Mouse (Mus musculus) hindbrain, embryonic 13.5 days (tissue): ENCODE data around the gene Gm21958. TPM values are rescaled to one million over a fixed set of nuclear protein-coding genes. Genes with fewer than 3 reads are reported as not detected.

ENCODE experiments used
- ATAC-seq: fragments of 200-750 bp; cut with Nextera tagmentation; 2 replicates; pipeline ENCODE4 v1.8.0; 2017; ENCODE audit warnings: moderate TSS enrichment; ENCODE audit not compliant: low FRiP score
- H3K27ac ChIP-seq: fragments of 300-500 bp; sonication (generic); 2 replicates; pipeline ENCODE4 v1.5.1; 2015; ENCODE audit warnings: inconsistent platforms, mild to moderate bottlenecking, moderate library complexity
- H3K27me3 ChIP-seq: fragments of 300-500 bp; sonication (generic); 2 replicates; pipeline ENCODE4 v1.6.1; 2015; ENCODE audit warnings: mild to moderate bottlenecking, inconsistent platforms
- H3K36me3 ChIP-seq: fragments of 300-500 bp; sonication (generic); 2 replicates; pipeline ENCODE4 v1.6.1; 2015; ENCODE audit warnings: mild to moderate bottlenecking, inconsistent platforms
- H3K4me1 ChIP-seq: fragments of 300-500 bp; sonication (generic); replicated peaks from 2 replicates; pipeline ENCODE4 v1.6.1; 2015; ENCODE audit warnings: inconsistent platforms
- H3K4me2 ChIP-seq: fragments of 300-500 bp; sonication (generic); 2 replicates; pipeline ENCODE4 v1.6.1; 2015; ENCODE audit warnings: inconsistent platforms, mild to moderate bottlenecking, moderate library complexity
- H3K4me3 ChIP-seq: fragments of 300-500 bp; sonication (generic); 2 replicates; pipeline ENCODE4 v1.5.1; 2015; ENCODE audit warnings: mild to moderate bottlenecking, inconsistent platforms
- H3K9ac ChIP-seq: fragments of 300-500 bp; sonication (generic); 2 replicates; pipeline ENCODE4 v1.6.1; 2015; ENCODE audit warnings: mild to moderate bottlenecking, inconsistent platforms
- H3K9me3 ChIP-seq: fragments of 300-500 bp; sonication (generic); 2 replicates; pipeline ENCODE4 v1.6.1; 2016; ENCODE audit warnings: inconsistent platforms
- WGBS: fragments of 180-500 bp; shearing (Covaris S2); methylation state at CpG from one replicate; pipeline ENCODE4 v1.1.7; 2015; 5-methylcytosine and 5-hydroxymethylcytosine counted together
- polyA plus RNA-seq: library from polyadenylated mRNA; unstranded; fragments of >200 nt; fragmentation: Nextera tagmentation; extraction: Ambion mirVana; gene quantifications from 2 replicates; pipeline ENCODE4 v1.2.1, GENCODE M21; 2015

The Gm21958 gene
- polyA plus RNA-seq, 1 experiment from 2014 or later: 0.83 TPM

DNA sequence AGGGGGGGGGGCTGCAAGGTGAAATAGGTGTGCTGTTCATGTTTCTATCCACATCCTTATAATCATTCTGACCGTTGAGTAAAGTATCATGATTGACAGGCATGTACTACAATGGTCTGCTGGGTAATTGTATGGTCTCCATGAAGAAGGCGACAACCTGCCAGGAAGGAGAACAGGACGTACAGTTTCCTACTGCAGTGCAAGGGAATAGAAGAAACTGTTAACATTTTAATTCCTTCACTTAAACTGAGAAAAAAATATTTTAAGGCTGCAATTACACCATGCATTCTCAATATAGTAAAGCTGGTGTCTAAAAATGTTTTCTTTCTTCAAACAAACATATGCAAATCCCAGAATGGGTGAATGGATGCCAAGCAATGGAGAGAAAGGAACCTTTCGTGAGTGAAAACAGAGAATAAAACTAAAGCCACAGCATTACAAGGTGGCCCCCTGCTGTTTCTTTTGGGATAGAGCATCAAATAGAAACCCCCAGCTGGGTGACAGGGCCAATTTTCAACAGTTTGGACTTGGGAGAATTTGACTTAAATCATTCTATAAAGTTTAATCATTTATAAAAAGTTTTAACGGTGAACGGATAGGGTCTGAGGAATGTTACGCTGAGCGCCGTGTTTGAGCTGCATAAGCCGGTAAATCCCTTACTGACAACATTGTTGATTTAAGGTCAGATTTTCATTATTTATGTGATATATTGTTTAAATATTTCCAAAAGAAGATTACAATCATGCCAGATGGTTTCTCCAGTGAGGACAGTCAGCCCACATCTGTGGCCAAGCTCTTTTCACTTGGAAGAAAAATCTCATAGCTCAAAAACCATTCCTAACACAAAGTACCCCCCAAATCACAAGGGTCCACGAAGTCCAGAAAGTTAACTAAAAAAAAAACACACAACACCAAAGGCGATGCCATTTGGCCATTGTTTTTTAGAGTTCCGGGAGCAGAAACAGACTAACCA, 41.3 kb downstream of the Gm21958 start:
- no peaks in the 10 kb centered on the region for H3K9me3 ChIP-seq
- H3K4me3 ChIP-seq: no peak overlapping the region
- H3K27ac ChIP-seq: no peak overlapping the region
- no peak for ATAC-seq
- 71% methylated on average over 13 of the region's 13 CpGs for WGBS
- no peaks in the 10 kb centered on the region for H3K36me3 ChIP-seq
- H3K9ac ChIP-seq: no peak overlapping the region
- no peaks in the 10 kb centered on the region for H3K27me3 ChIP-seq
- no peak overlapping the region for H3K4me2 ChIP-seq
- no peaks in the 10 kb centered on the region for H3K4me1 ChIP-seq

DNA sequence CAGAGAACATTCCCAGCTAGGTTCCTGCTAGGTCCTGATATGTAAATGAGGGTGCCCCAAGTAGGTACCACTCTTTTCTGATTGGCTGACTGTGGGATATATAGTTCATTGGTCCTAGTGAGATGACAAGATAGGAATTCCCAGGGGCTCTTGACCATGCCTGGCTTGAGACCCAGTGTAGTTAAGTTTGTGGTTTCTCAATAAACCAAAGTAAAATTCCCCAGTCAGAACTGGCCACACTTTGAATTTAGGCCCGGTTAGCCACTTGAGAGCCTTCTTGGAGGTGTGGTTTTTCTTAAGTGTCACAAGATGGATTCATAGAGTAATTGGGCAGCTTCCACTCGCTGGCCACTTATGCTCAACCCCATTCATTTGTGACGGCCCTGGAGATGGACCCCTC, 42.0 kb downstream of the Gm21958 start:
- Histone ChIP-seq H3K9ac (no peak overlapping the region), H3K27ac (no peak overlapping the region), H3K4me3 (no peak overlapping the region), H3K4me1 (no peaks in the 10 kb centered on the region), H3K36me3 (no peaks in the 10 kb centered on the region), H3K27me3 (no peaks in the 10 kb centered on the region), H3K9me3 (no peaks in the 10 kb centered on the region), H3K4me2 (no peak overlapping the region)
- ATAC-seq: no peak
- 87% methylated on average over 3 of the region's 3 CpGs for WGBS

DNA sequence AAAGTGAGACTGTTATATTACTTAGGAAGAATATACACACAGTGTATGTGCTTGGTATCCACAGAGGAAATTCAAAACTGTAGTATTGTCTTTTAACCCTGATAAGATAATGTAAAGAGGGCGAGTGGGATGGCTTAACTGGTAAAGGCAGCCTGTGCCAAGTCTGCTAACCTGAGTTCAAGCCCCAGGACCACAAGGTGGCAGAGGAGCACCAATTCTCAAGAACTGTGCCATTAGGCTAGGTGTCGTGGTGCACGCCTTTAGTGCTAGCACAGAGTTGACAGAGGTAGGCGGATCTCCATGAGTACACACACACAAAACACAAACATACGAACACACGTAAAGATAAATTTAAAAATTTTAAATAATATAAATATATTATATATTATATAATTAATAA, 44.6 kb downstream of the Gm21958 start:
- H3K4me3 ChIP-seq: no peak overlapping the region
- no peaks in the 10 kb centered on the region for H3K4me1 ChIP-seq
- no peaks in the 10 kb centered on the region for H3K9me3 ChIP-seq
- no peak overlapping the region for H3K9ac ChIP-seq
- no peaks in the 10 kb centered on the region for H3K36me3 ChIP-seq
- no peak overlapping the region for H3K4me2 ChIP-seq
- no peaks in the 10 kb centered on the region for H3K27me3 ChIP-seq
- no peak for ATAC-seq
- WGBS: 84% methylated on average over 6 of the region's 6 CpGs
- no peak overlapping the region for H3K27ac ChIP-seq

DNA sequence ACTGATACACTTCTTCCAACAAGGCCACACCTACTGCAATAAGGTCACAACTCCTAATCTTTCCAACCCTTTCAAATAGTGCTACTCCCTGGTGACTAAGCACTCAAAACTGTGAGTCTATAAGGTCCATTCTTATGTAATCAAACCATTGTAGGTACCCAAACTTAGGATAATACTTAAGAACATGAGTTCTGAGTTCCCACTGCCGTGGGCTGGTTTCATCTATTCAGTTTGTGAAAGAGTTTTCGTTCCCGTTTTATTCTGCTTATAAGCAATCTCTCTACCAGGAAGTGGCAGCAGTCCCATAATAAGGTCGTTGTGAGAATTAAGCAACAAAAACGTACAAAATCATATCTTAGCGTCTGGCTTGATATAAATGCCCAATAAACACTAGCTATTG, 45.4 kb downstream of the Gm21958 start:
- no peaks in the 10 kb centered on the region for H3K36me3 ChIP-seq
- ATAC-seq: no peak
- no peak overlapping the region for H3K9ac ChIP-seq
- no peak overlapping the region for H3K4me2 ChIP-seq
- H3K4me3 ChIP-seq: no peak overlapping the region
- WGBS: 87% methylated on average over 6 of the region's 6 CpGs
- H3K9me3 ChIP-seq: no peaks in the 10 kb centered on the region
- H3K27ac ChIP-seq: no peak overlapping the region
- no peaks in the 10 kb centered on the region for H3K4me1 ChIP-seq
- no peaks in the 10 kb centered on the region for H3K27me3 ChIP-seq

DNA sequence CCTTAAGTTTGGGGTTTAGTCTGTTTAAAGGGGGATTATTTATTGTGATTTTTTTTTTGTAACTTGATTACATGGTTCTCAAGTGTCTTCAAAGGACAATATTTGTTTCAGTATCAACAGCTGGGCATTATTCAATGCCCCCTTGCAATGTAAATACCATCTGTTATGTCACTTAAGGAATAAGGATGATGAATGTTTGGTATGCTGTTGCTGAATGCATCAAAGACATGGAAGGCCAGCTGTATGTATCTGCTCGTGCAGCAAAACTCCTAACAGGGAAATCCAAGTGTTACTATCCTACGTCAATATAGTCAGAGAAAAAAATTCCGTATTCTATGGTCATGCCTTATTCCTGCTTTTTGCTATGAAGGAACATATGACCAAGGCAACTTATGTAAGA, 46.0 kb downstream of the Gm21958 start:
- Histone ChIP-seq H3K27me3 (no peaks in the 10 kb centered on the region), H3K4me3 (no peak overlapping the region), H3K9ac (no peak overlapping the region), H3K4me2 (no peak overlapping the region), H3K27ac (no peak overlapping the region), H3K4me1 (no peaks in the 10 kb centered on the region), H3K36me3 (no peaks in the 10 kb centered on the region), H3K9me3 (no peaks in the 10 kb centered on the region)
- 82% methylated on average over 3 of the region's 3 CpGs for WGBS
- no peak for ATAC-seq

Other genes with a start within 250 kb of the Gm21958 start
- 92.5 and 94.4 TPM in 2 replicates for gene Supt20, start 21.5 kb downstream of the Gm21958 start, polyA plus RNA-seq
- 74.1 and 80.1 TPM in 2 replicates for gene Exosc8, start 21.0 kb upstream of the Gm21958 start, polyA plus RNA-seq
- 48.0 and 48.2 TPM in 2 replicates for gene Alg5, start 21.2 kb upstream of the Gm21958 start, polyA plus RNA-seq
- gene Smad9, start 41.2 kb upstream of the Gm21958 start, polyA plus RNA-seq: 0.31 and 0.48 TPM in 2 replicates
- gene Rfxap, start 93.4 kb upstream of the Gm21958 start, polyA plus RNA-seq: 30.9 and 38.3 TPM in 2 replicates
- 0.80 and 1.4 TPM in 2 replicates for gene Sertm1, start 201.5 kb upstream of the Gm21958 start, polyA plus RNA-seq